Mouse (Mus musculus): ENCODE measurements around the gene Incenp. TPM values are rescaled to one million over a fixed set of nuclear protein-coding genes. Genes with fewer than 3 reads are reported as not detected.
"Not testable (repeated sequence)": the region's sequence is repeated elsewhere in the genome, so short reads cannot be mapped to it uniquely, and the experiment has no call there.

Incenp gene
- polyA plus RNA-seq, 1 experiment: 23.8 TPM

DNA sequence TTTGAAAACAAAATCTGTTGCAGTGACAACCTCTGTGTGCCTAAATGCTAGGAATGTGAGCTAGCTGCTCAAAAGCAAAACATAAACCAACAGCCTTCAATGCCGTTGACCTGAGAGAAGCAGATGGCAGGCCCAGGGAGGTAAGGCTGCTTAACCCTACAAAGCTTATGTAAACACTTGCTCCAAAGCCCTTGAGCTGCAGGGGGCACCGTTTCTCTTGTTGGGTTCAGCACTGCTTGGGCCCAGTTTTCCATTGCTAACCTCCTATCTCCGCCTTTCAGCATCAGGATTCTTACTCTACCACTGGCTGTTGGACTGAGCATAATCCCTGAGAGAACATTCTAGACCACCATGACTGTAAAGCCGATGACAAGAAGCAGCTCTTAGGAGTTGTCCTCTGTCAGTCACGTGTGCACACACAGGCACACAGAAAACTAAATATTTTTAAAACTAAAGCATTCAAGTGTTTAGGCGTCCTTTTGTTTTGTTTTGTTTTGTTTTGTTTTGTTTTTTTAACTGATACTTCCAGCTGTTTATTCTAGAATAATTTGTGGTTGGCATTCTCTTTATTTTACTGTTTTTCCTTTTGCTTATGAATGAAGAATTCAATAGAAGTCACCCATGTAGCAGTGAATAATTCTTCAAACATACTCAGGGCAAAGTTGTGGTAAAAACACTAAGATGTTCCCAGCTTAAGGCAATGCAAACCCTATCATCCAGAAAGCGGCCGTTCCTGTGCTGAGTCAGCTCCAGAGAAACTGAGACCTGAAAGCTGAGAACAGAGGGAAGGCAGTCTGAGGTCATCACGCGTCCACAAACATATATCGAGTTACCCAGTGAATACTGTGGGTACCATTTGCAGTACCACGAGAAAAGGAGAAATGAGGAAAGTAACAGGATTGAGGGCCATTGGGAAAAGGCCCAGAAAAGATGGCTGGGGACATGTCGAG is 21.8 kb upstream of the Incenp start:
- peak; percentile 53 to 63 for DNase-seq (ENCODE audit: extremely low spot score in 1 of 2, low spot score in 1 of 2)

DNA sequence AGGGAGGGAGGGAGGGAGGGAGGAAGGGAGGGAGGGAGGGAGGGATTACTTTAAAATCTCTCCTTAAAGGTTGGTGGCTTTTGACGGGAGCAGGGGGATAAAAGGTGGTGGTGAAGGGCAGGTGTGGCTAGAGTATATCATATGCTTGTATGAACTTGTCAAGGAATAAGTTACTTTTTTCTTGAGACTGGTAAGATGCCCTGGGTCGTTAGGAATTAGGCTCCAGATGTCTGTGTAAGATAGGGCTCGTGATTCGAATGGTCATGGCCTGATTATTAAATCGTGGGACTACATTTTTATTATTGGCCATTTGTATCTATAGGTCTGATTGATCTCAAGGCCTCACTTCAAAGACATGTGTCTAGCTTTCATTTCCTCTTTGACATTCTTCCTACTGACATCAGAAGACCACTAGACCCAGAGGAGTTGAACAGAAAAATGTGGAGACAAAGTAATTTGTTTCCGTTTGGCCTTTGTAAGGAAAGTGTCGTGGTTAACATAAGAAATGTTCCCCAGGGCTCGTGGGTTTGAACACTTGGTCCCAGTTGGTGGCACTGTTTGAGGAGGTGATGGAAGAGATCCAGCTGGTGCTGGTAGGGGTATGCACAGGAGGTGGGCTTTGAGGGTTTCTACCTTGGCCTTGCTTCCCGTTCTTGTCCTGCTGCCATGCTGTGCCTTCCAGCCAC is 19.0 kb upstream of the Incenp start:
- no peak for DNase-seq (ENCODE audit: extremely low spot score in 1 of 2, low spot score in 1 of 2)

DNA sequence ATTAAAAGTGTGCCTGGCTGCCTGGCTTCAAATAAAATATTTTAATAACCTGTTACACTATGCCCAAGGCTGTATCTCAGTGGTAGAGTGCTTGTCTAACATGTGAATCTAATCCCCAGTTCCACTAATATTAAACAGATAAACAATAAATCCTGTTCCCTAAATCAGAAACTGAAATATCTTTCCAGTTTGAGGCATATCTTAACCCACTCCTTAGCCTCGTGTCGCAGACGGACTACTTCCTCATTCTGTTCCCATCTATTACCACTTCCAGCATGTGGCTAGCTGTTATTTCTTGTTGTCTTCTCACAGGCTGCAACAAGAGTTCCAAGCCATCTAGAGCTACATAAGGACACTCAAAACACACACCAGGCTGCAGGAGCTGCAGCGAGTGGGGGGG is 18.4 kb upstream of the Incenp start:
- DNase-seq (ENCODE audit: extremely low spot score in 1 of 2, low spot score in 1 of 2): no peak

DNA sequence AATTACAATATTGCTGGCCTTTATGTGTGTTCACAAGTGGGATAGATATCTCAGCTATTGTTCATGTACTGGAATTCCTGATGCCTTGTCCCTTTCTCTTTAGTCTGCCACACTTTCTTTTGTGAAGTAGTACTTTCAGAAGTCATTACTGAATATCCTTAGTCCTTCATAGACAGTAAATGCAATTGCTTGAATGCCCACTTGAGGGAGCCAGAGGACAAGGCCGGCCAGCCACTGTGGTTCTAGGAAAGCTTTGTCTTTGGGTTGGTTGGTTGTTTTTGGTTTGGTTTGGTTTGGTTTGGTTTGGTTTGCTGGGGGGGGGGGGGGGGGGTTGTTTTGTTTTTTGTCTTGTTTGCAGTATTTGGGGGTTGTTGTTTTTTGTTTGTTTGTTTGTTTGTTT is 16.6 kb upstream of the Incenp start:
- DNase-seq (ENCODE audit: extremely low spot score in 1 of 2, low spot score in 1 of 2): peak; percentile 58 to 94

DNA sequence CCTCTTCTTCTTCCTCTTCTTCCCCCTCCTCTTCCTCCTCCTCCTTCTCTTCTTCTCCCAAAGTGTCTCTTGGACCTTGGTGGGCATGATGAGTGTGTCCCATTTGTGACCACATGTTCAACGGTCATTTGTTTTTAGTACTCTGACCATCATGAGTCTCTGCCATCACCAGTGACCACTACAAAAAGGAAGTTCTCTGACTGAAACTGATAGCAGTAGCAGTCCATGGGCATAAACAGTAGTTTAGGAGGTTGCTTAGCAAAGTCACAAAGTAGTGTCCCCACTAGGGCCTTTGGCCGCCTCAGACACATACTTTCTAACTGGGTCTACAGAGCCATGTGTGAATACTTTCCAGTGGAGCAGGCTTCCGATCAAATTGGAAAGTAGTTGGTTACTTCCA is 15.0 kb upstream of the Incenp start:
- DNase-seq (ENCODE audit: extremely low spot score in 1 of 2, low spot score in 1 of 2): no peak

DNA sequence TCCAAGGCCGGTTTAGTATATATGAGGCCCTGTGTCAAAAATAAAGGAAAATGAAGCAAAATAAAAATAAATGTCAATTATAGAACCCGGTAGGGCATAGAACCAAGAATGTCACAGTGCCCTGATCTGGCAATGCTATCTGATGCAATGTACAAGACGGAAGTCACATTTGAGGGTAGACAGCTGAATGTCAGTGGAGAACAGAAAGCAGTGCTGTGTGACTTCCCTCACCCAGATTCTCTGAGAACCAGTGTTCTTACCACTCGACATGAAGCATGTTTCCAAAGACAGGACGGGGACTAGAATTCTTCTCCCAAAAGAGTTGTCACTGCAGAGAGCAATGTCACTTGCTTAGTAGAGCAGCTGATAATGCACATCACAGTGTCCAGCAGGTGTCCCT is 14.4 kb upstream of the Incenp start:
- DNase-seq (ENCODE audit: extremely low spot score in 1 of 2, low spot score in 1 of 2): no peak

DNA sequence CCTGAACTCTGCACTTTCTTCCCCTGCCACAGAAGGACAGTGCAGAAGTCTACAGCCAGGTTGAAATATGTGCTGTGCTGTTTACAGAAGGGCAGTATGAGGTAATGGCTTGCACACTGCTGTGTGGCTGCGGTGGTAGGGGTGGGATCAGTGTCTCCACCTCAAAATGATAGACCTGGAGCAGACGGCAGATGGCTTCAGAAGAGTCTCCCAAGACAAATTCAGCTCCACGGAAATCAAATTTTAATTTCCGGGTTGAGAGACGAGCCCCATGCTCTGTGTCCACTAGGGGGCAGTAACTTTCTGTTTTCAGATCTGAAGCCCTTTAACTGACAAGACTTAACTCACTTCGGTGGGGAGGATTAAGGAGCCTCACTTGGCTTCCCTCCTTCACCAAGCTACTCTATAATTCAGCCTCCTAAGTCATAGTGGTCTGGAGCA is 12.0 kb upstream of the Incenp start:
- peak in 1 of 2 experiments; percentile 72 for DNase-seq (ENCODE audit: extremely low spot score in 1 of 2, low spot score in 1 of 2)

DNA sequence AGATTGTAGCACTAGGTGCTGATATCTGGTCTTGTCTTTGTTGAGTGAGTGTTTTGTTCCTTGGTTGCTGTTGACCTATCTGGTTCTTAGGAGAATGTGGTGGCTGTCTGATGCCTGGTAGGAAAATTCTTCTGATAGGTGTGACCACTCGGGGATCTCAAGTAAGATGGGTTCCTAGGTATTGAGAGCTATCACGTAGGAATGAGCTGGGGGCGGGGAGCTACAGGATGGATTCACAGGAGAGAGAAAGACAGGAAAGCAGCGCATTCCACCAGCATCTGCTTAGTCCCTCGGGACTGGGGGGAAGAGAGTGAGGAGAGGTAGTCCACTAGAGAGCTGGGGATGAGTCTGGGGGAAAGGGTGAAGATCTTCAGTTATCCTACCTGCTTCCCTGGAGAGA is 10.0 kb upstream of the Incenp start:
- DNase-seq (ENCODE audit: extremely low spot score in 1 of 2, low spot score in 1 of 2): no peak

DNA sequence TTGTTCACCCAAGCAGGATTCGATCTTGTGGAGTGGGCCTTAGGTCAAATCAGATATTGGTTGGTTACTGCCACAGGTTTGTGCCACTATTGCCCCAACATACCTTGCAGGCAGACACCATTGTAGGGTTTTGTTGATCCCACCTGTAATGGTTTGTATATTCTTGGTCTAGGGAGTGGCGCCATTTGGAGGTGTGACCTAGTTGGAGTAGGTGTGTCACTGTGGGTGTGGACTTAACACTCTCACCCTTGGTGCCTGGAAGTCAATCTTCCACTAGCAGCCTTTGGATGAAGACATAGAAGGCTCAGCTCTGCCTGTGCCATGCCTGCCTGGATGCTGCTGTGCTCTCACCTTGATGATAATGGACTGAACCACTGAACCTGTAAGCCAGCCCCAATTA is 1.3 kb upstream of the Incenp start:
- DNase-seq (ENCODE audit: extremely low spot score in 1 of 2, low spot score in 1 of 2): not testable (repeated sequence)

DNA sequence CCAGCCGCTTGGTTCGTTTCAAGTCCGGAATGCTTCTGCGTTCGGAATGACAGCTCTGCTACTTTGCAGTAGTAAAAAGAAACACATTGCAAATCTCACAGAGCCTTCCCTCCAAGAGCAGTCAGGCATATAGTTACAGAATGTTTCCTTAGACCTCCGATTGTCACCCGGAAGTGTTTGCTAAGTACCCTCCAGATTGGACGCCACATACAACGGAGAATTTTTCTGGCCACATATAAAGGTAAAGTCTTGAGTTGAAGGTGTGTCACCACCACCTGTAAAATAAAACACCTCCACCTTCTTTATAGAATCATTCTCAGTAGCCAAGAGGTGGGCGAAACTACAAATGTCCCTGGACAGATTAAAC is 412 bp upstream of the Incenp start:
- no peak for DNase-seq (ENCODE audit: extremely low spot score in 1 of 2, low spot score in 1 of 2)

DNA sequence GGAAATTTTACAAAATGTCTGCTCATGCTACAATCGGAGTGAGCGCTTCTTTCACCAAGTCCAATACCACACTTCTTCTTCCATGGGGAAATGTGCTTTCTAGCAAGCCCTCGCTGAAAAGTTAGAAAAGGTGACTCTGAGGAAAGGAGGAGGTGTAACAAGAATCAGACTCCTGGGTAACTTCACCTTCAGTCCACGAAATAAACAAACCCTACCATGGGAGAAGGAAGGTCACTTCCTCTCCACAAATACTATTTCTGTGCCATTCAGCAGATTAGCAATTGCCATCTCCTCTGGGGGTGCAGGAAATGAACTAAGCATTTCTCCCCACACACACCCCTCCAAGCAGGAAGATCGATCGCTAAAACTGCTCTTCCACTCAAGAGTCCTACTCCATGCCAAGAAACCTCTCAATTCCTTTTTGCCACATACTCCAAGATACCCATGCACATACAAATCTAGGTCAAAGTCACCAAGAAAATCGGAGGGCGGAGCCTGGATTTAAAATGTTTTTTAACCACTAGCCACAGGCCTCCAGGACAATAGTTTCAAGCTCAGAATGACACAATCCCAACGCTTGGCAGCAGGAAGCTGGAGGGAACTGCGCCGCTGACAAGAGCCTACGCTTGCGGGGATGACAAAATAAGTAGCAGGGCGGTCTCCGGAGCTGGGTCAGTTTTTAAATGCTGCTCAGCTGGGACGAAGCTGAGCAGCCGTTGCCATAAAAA is 848 bp downstream of the Incenp start:
- no peak for DNase-seq (ENCODE audit: extremely low spot score in 1 of 2, low spot score in 1 of 2)

DNA sequence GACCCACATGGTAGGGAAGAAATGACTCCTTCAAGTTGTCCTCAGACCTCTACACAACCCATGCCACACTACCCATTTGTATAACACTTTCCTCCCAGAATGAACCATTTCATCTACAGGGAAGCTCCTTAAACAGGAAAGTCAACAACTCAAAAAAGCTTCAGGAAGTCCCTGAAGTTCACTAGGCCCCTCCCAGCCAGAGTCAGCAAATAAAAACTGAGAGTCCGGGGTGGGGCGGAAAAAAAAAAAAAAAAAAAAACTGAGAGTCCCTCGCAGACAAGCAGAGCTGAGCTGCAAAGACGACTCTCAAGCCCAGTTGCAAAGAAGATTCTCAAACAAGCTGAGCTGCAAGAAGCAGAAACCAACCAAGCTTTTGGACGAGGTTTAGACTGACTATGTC is 3.3 kb downstream of the Incenp start:
- no peak for DNase-seq (ENCODE audit: extremely low spot score in 1 of 2, low spot score in 1 of 2)

DNA sequence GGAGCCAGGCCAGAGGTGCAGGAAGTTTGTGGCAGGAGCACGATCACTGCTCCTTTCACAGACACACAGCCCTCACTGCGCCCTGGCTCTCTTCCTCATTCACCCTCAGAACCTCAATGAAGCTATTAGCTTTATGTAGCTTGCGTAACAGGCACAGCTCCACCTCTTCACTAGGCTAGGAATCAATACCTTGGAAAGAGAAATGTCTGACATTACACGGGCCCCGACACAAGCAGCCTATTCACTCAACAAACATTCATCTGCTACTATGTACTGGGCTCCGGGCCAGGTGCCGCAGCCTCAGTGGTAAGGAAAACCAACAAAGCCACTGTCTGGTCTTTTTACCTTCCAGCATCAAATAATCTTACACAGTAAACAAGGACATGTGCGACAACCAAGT is 12.6 kb downstream of the Incenp start:
- no peak for DNase-seq (ENCODE audit: extremely low spot score in 1 of 2, low spot score in 1 of 2)

DNA sequence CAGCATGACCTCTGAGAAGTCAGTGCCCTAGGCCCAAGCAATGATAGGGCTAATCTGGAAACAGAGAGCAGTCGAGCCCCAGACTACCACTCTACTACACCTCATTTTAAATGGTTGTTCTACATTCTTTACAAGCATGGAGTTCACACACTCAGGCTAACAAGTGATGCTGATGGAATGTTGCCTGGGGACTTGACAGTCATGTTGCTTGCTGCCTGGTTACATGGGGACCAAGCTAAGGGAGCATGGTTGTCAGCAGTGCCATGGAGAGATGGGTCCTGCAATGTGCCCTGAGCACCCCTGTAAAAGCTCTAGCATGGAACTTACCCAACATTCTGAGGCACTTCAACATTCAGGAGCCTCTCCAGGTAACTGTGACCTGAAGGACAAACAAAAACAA is 13.0 kb downstream of the Incenp start:
- DNase-seq (ENCODE audit: extremely low spot score in 1 of 2, low spot score in 1 of 2): no peak

DNA sequence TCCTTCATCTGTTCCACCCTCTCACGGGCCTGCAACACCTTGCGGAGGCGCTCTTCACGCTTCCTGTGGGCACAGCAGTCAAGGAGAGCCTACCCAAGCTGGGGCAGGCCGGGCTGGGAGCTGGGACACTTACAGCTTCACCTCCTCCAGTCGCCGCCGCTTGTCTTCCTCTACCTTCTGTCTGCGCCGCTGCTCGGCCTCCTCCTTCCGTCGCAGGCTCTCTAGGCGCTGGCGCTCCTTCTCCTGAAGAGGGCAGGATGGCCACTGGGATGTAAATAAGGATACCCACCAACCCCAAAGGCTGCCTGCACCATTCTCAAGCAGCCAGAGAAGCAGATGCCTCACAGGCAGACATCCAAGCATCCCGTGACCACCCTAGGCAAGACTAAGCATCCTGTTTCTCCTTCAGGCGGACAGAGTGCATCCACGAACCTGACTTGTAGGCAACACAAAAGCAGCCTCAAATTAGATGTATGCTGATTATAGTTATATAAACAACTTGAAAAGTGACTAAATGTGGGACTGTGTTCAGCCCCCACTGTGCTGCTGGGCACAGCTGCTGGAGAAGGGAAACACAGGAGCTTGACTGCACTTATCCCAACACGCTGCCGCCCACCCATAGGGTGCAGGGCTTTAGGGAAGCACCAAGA is 21.0 kb downstream of the Incenp start:
- peak; percentile 59 for DNase-seq (ENCODE audit: extremely low spot score in 1 of 2, low spot score in 1 of 2)

DNA sequence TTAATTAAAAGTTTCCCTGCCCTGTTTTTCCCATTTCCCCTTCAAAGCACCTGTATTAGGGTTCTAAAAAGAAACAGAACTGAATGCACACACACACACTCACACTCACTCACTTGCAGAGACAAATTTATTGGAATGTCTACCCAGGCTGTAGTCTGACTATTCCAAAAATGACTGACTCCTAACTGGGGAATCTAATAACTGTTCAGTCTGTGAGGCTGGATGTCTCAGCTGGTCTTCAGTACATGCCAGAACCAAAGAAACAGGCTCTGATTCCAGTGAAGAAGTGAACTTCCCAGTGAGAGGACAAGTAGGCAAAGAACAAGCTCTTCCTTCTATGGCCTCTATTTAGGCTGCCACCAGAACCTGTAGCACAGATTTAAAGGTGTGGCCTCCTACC is 33.9 kb downstream of the Incenp start:
- no peak for DNase-seq (ENCODE audit: extremely low spot score in 1 of 2, low spot score in 1 of 2)

DNA sequence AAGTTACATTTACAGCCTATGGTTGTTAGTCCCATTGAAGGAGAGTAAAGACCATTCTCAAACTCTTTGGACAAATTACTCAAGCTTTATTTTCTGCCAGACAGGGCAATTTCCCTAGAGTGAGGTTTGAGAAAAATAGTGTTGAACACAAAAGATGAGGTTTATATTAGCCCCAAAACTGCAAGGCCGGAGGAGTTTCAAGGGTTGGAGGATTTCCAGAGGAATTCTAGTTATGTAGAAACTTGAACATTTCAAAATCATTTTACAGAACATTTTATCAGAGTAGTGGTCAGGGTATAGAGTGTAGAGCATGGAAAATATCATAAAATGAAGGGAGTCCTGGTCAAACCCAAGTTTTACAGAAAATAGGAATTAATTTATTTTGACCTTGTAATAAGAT is 34.5 kb downstream of the Incenp start:
- no peak for DNase-seq (ENCODE audit: extremely low spot score in 1 of 2, low spot score in 1 of 2)

DNA sequence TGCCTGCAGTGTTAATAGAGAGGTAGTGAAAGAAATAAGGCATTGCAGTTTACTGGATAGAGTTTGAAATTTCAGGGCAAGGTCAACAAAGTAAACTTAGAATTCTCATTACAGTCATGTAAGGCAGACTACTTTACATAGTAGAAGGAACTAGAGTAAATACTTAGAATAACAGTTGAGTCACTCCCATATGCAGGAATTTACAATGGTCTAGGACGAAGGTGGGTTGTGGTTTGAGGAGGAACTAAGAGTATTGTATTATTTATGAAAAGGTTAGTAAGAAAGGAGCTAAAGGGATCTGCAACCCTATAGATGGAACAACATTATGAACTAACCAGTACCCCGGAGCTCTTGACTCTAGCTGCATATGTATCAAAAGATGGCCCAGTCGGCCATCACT is 38.5 kb downstream of the Incenp start:
- not testable (repeated sequence) for DNase-seq (ENCODE audit: extremely low spot score in 1 of 2, low spot score in 1 of 2)

DNA sequence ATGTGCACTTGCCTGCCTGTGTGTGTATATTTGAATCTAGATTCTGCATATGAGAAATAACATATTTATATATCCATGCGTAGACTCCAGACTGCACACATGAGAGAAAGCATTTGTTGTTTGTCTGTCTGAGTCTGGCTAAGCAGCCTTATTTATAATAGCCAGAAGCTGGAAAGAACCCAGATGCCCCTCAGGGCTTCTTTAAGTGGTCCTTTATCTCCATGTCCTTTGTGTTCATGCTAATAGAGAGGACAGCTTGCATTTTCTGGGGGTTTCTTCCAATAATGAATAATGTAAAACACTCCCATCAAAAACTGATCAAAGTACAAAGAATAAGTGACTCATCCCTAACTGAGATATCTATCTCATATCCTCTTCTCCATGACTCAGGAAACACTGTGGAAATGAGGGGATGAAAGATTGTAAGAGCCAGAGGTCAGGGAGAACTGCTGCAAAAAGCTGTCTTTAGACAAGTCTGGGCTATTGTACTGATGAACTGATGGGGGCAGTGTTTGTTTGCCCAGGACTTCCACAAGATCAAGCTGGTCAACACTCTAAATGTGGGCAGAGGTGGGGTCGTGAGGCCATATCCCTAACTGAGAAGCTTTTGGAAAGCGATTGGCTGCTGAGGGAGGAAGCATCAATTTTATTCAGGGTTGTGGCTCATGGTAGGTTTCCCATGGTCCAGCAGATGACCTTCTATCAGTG is 49.8 kb downstream of the Incenp start:
- not testable (repeated sequence) for DNase-seq (ENCODE audit: extremely low spot score in 1 of 2, low spot score in 1 of 2)

DNA sequence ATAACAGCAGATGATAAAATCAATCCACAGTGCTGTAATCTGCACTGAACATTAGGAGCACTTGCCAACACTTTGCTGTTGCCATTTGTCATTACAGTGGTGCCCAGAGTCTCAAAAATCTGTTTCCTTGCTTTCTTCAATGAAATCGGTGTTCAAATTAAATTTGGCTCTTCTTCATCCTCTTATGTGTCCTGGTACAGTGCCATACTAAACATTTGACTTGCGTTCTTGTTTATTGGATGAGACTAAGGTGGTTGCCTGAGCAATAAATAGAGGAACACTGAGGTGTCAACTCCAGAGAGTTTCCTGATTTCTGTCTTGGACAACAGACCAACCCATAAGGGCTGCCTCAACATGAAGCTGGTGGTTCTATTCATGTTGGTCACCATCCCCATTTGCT is 52.1 kb downstream of the Incenp start, which contains the start of gene Scgb2a2:
Scgb2a2 (plus strand) TSS at position 301 of the 400 bp plus-strand sequence.
- no peak for DNase-seq (ENCODE audit: extremely low spot score in 1 of 2, low spot score in 1 of 2)

Measured in frontal cortex, adult 2 months (tissue).